Mouse (Mus musculus) liver, postnatal 0 days (tissue): ENCODE results near the gene Gabarapl1.

ENCODE experiments used
- CTCF ChIP-seq: sonication (generic); IDR thresholded peaks from 2 replicates; pipeline ENCODE4 v1.5.1; 2016; ENCODE audit warnings: antibody characterized with exemption, low read depth
- EP300 ChIP-seq: IDR thresholded peaks from 2 replicates; pipeline ENCODE4 v1.6.1; 2016; ENCODE audit warnings: antibody characterized with exemption, low read depth, mild to moderate bottlenecking

DNA sequence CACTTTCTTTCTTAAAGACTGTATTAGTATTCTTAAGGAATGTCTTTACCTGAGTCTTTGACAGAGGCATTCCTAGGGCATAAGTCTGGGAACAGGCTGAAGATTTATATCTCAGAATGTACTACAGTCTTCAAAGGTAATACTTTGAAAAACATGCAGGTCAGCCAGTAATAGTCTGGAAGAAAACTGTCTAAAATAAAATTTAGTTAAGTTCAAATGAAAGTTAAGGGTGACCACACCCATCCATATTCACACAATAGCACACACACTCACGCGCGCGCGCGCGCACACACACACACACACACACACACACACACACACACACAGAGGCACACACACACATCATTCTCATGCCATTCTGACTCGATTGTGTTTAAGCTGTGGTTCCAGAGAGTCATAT is 44.6 kb downstream of the Gabarapl1 start, which contains the start of gene Klre1:
- no peak for TF ChIP-seq CTCF
- no peak for TF ChIP-seq EP300
